Mouse (Mus musculus) hindbrain, embryonic 16.5 days (tissue): ENCODE results near the gene Opn4. TPM values are rescaled to one million over a fixed set of nuclear protein-coding genes. Genes with fewer than 3 reads are reported as not detected.

Experiments
- ATAC-seq: fragments of 200-750 bp; cut with Nextera tagmentation; 2 replicates; pipeline ENCODE4 v1.8.0; 2017; ENCODE audit warnings: moderate TSS enrichment, moderate library complexity
- H3K27ac ChIP-seq: fragments of 300-500 bp; sonication (generic); 2 replicates; pipeline ENCODE4 v1.5.1; 2014; ENCODE audit warnings: low read depth, mild to moderate bottlenecking, control low read depth, low read length, moderate library complexity
- H3K27me3 ChIP-seq: fragments of 300-500 bp; sonication (generic); replicated peaks from 2 replicates; pipeline ENCODE4 v1.6.1; 2014; ENCODE audit warnings: low read length; ENCODE audit not compliant: control insufficient read depth, insufficient read depth
- H3K36me3 ChIP-seq: fragments of 300-500 bp; sonication (generic); 2 replicates; pipeline ENCODE4 v1.6.1; 2014; ENCODE audit warnings: mild to moderate bottlenecking, low read length, moderate library complexity, mixed read lengths; ENCODE audit not compliant: control insufficient read depth, insufficient read depth
- H3K4me1 ChIP-seq: fragments of 300-500 bp; sonication (generic); 2 replicates; pipeline ENCODE4 v1.6.1; 2014; ENCODE audit warnings: low read depth, low read length; ENCODE audit not compliant: control insufficient read depth, insufficient read depth
- H3K4me2 ChIP-seq: fragments of 300-500 bp; sonication (generic); 2 replicates; pipeline ENCODE4 v1.6.1; 2014; ENCODE audit warnings: mild to moderate bottlenecking, low read length, control low read depth, moderate library complexity
- H3K4me3 ChIP-seq: fragments of 300-500 bp; sonication (generic); 2 replicates; pipeline ENCODE4 v1.5.1; 2014; ENCODE audit warnings: mild to moderate bottlenecking, low read length, control low read depth, moderate library complexity
- H3K9ac ChIP-seq: fragments of 300-500 bp; sonication (generic); 2 replicates; pipeline ENCODE4 v1.6.1; 2014; ENCODE audit warnings: low read depth, mild to moderate bottlenecking, control low read depth, low read length, moderate library complexity
- H3K9me3 ChIP-seq: fragments of 300-500 bp; sonication (generic); 2 replicates; pipeline ENCODE4 v1.6.1; 2014; ENCODE audit warnings: mild to moderate bottlenecking, low read length, moderate library complexity; ENCODE audit not compliant: control insufficient read depth
- WGBS: fragments of 180-500 bp; shearing (Covaris S2); extraction: QIAGEN DNeasy Blood & Tissue Kit; methylation state at CpG from one replicate; pipeline ENCODE4 v1.1.7; 2014; 5-methylcytosine and 5-hydroxymethylcytosine counted together
- polyA plus RNA-seq: library from polyadenylated mRNA; unstranded; fragments of >200 nt; fragmentation: Nextera tagmentation; extraction: Ambion mirVana; gene quantifications from 2 replicates; pipeline ENCODE4 v1.2.1, GENCODE M21; 2015

Gene Opn4
- polyA plus RNA-seq, 1 experiment from 2014 or later = not detected

GRCm38 (mm10) chr14:34620611-34621376 is 20.9 kb upstream of the Opn4 start:
- Histone ChIP-seq H3K27me3 (peaks cover 10% of the 10 kb centered on the region), H3K4me1 (no peaks in the 10 kb centered on the region), H3K4me2 (no peak overlapping the region), H3K9ac (no peak overlapping the region), H3K9me3 (no peaks in the 10 kb centered on the region), H3K27ac (no peak overlapping the region), H3K36me3 (no peaks in the 10 kb centered on the region), H3K4me3 (no peak overlapping the region)
- WGBS = 42% methylated on average over 10 of the region's 10 CpGs
- ATAC-seq = no peak

- Histone ChIP-seq H3K4me3 (no peak overlapping the region), H3K27ac (no peak overlapping the region), H3K36me3 (no peaks in the 10 kb centered on the region), H3K9me3 (no peaks in the 10 kb centered on the region), H3K4me1 (peaks cover 4% of the 10 kb centered on the region; the same call in 1 of the 2 replicates), H3K9ac (no peak overlapping the region), H3K4me2 (no peak overlapping the region), H3K27me3 (peaks cover 21% of the 10 kb centered on the region)
- ATAC-seq = no peak
- 37% methylated on average over 9 of the region's 9 CpGs for WGBS
These were observed 18.9 kb upstream of the Opn4 start for GRCm38 (mm10) chr14:34618808-34619207.

GRCm38 (mm10) chr14:34616821-34617220 is 16.9 kb upstream of the Opn4 start:
- Histone ChIP-seq H3K27me3 (peaks cover 22% of the 10 kb centered on the region), H3K9me3 (no peaks in the 10 kb centered on the region), H3K36me3 (no peaks in the 10 kb centered on the region), H3K4me3 (no peak overlapping the region), H3K9ac (no peak overlapping the region), H3K4me2 (no peak overlapping the region), H3K4me1 (peaks cover 4% of the 10 kb centered on the region; the same call in 1 of the 2 replicates), H3K27ac (no peak overlapping the region)
- WGBS = 2% methylated on average over 8 of the region's 8 CpGs
- ATAC-seq = peak; percentile 81

- H3K27me3 ChIP-seq = peaks cover 22% of the 10 kb centered on the region
- peaks cover 4% of the 10 kb centered on the region; the same call in 1 of the 2 replicates for H3K4me1 ChIP-seq
- no peaks in the 10 kb centered on the region for H3K9me3 ChIP-seq
- no peak for ATAC-seq
- WGBS = 52% methylated on average over 4 of the region's 4 CpGs
- H3K4me3 ChIP-seq = no peak overlapping the region
- no peak overlapping the region for H3K9ac ChIP-seq
- H3K36me3 ChIP-seq = no peaks in the 10 kb centered on the region
- no peak overlapping the region for H3K4me2 ChIP-seq
- H3K27ac ChIP-seq = no peak overlapping the region
These were observed 15.7 kb upstream of the Opn4 start for GRCm38 (mm10) chr14:34615625-34616024.

GRCm38 (mm10) chr14:34615082-34615481 is 15.1 kb upstream of the Opn4 start:
- ATAC-seq = no peak
- peak overlapping the region; percentile 51 for H3K4me2 ChIP-seq
- no peaks in the 10 kb centered on the region for H3K9me3 ChIP-seq
- H3K36me3 ChIP-seq = no peaks in the 10 kb centered on the region
- peak overlapping the region; percentile 26; the same call in 1 of the 2 replicates for H3K4me3 ChIP-seq
- no peak overlapping the region for H3K27ac ChIP-seq
- WGBS = 4% methylated on average over 13 of the region's 13 CpGs
- H3K4me1 ChIP-seq = peaks cover 4% of the 10 kb centered on the region; the same call in 1 of the 2 replicates
- H3K9ac ChIP-seq = 0 out of 2 replicates have a peak overlapping the region, but pooled peaks have one; percentile 8
- peaks cover 22% of the 10 kb centered on the region for H3K27me3 ChIP-seq

GRCm38 (mm10) chr14:34614551-34614950 is 14.6 kb upstream of the Opn4 start:
- H3K4me1 ChIP-seq = peaks cover 4% of the 10 kb centered on the region; the same call in 1 of the 2 replicates
- ATAC-seq = no peak
- WGBS = 9% methylated on average over 15 of the region's 15 CpGs
- no peak overlapping the region for H3K27ac ChIP-seq
- peak overlapping the region; percentile 51 for H3K4me2 ChIP-seq
- no peaks in the 10 kb centered on the region for H3K36me3 ChIP-seq
- H3K9me3 ChIP-seq = no peaks in the 10 kb centered on the region
- no peak overlapping the region for H3K9ac ChIP-seq
- H3K27me3 ChIP-seq = peaks cover 22% of the 10 kb centered on the region
- H3K4me3 ChIP-seq = peak overlapping the region; percentile 26; the same call in 1 of the 2 replicates

GRCm38 (mm10) chr14:34613523-34613922 is 13.6 kb upstream of the Opn4 start:
- no peak for ATAC-seq
- peaks cover 22% of the 10 kb centered on the region for H3K27me3 ChIP-seq
- no peak overlapping the region for H3K9ac ChIP-seq
- H3K4me2 ChIP-seq = no peak overlapping the region
- WGBS = 71% methylated on average over 6 of the region's 6 CpGs
- H3K9me3 ChIP-seq = no peaks in the 10 kb centered on the region
- no peak overlapping the region for H3K27ac ChIP-seq
- H3K36me3 ChIP-seq = no peaks in the 10 kb centered on the region
- H3K4me1 ChIP-seq = peaks cover 4% of the 10 kb centered on the region; the same call in 1 of the 2 replicates
- no peak overlapping the region for H3K4me3 ChIP-seq

- H3K36me3 ChIP-seq = no peaks in the 10 kb centered on the region
- peaks cover 19% of the 10 kb centered on the region for H3K27me3 ChIP-seq
- peaks cover 4% of the 10 kb centered on the region; the same call in 1 of the 2 replicates for H3K4me1 ChIP-seq
- no peak overlapping the region for H3K4me3 ChIP-seq
- H3K4me2 ChIP-seq = no peak overlapping the region
- H3K27ac ChIP-seq = no peak overlapping the region
- no peak for ATAC-seq
- 41% methylated on average over 4 of the region's 4 CpGs for WGBS
- H3K9ac ChIP-seq = no peak overlapping the region
- H3K9me3 ChIP-seq = no peaks in the 10 kb centered on the region
These were observed 12.3 kb upstream of the Opn4 start for GRCm38 (mm10) chr14:34612222-34612621.

- peaks cover 4% of the 10 kb centered on the region; the same call in 1 of the 2 replicates for H3K4me1 ChIP-seq
- H3K4me2 ChIP-seq = no peak overlapping the region
- ATAC-seq = no peak
- 79% methylated on average over 4 of the region's 4 CpGs for WGBS
- H3K27ac ChIP-seq = no peak overlapping the region
- no peak overlapping the region for H3K9ac ChIP-seq
- H3K36me3 ChIP-seq = no peaks in the 10 kb centered on the region
- no peak overlapping the region for H3K4me3 ChIP-seq
- H3K27me3 ChIP-seq = peaks cover 18% of the 10 kb centered on the region
- no peaks in the 10 kb centered on the region for H3K9me3 ChIP-seq
These were observed 11.6 kb upstream of the Opn4 start for GRCm38 (mm10) chr14:34611591-34611990.
